Comparison of ENCODE assay signal across 8 mouse cellular contexts in genomic region chr10:77031768-77032375, GRCm38 (mm10). TPM values are rescaled to one million over a fixed set of nuclear protein-coding genes. Genes with fewer than 3 reads are reported as not detected.
DNase-seq lines count a peak whose midpoint lies in the region; ATAC-seq lines count a peak whose summit lies in the region.

Gene Slc19a1, plus strand, starts transcription at chr10:77032241.

- 44% methylated on average over 13 of the region's 13 CpGs for WGBS in lung, embryonic 15.5 days
- WGBS in large intestine, adult 2 months = 78% methylated on average over 13 of the region's 13 CpGs
- 42% methylated on average over 13 of the region's 13 CpGs for WGBS in midbrain, embryonic 12.5 days

- peak within 1 kb of the TSS; percentile 54 for H3K4me3 ChIP-seq in lung, embryonic 15.5 days
- peak within 1 kb of the TSS; percentile 55 for H3K4me3 ChIP-seq in midbrain, embryonic 12.5 days

- H3K9ac ChIP-seq in lung, embryonic 15.5 days = peak within 1 kb of the TSS; percentile 65
- peak within 1 kb of the TSS; percentile 71 for H3K9ac ChIP-seq in midbrain, embryonic 12.5 days (replicated peaks)

- H3K36me3 ChIP-seq in lung, embryonic 15.5 days = no peaks in the 10 kb centered on the region
- no peaks in the 10 kb centered on the region for H3K36me3 ChIP-seq in midbrain, embryonic 12.5 days

- H3K27me3 ChIP-seq in lung, embryonic 15.5 days = no peaks in the 10 kb centered on the region
- peaks cover 17% of the 10 kb centered on the region for H3K27me3 ChIP-seq in midbrain, embryonic 12.5 days

- no peak for ATAC-seq in lung, embryonic 15.5 days (ENCODE audit: borderline replicate concordance, extremely low read depth, low FRiP score, low TSS enrichment)
- ATAC-seq in midbrain, embryonic 12.5 days (ENCODE audit: low FRiP score, low read depth) = no peak

- H3K4me1 ChIP-seq in lung, embryonic 15.5 days = peaks cover 15% of the 10 kb centered on the region
- H3K4me1 ChIP-seq in midbrain, embryonic 12.5 days = peaks cover 27% of the 10 kb centered on the region

- no peak for DNase-seq in lung, postnatal 25 days (ENCODE audit: low spot score)
- no peak for DNase-seq in adrenal gland, postnatal 4 days (ENCODE audit: low spot score in 2 of 2)
- DNase-seq in gonadal fat pad, adult 2 months (ENCODE audit: low read depth) = no peak
- no peak for DNase-seq in large intestine, adult 2 months (ENCODE audit: low read depth, low spot score)
- DNase-seq in right cerebral cortex, postnatal 10 days (ENCODE audit: low spot score in 2 of 2) = no peak
- no peak for DNase-seq in urinary bladder, postnatal 4 days (ENCODE audit: low spot score in 2 of 2)

- H3K27ac ChIP-seq in lung, embryonic 15.5 days = 0 out of 2 replicates have a peak within 1 kb of the TSS, but pooled peaks have one; percentile 49
- H3K27ac ChIP-seq in midbrain, embryonic 12.5 days (replicated peaks) = peak within 1 kb of the TSS; percentile 39

- H3K9me3 ChIP-seq in lung, embryonic 15.5 days = no peaks in the 10 kb centered on the region
- no peaks in the 10 kb centered on the region for H3K9me3 ChIP-seq in midbrain, embryonic 12.5 days

- peak within 1 kb of the TSS; percentile 94 for H3K4me2 ChIP-seq in lung, embryonic 15.5 days
- H3K4me2 ChIP-seq in midbrain, embryonic 12.5 days (replicated peaks) = peak within 1 kb of the TSS; percentile 77

RNA-seq across cellular contexts. Expression of gene Slc19a1, which starts in this region (rescaled TPM):
- 24.5 and 25.4 TPM in 2 replicates for polyA plus RNA-seq in lung, embryonic 15.5 days (2015; fragmentation: Nextera tagmentation; extraction: Ambion mirVana)
- 10 to 100 TPM; 25.7 to 29.2 TPM for total RNA-seq in adrenal gland, postnatal 4 days (2021)
- 63.5 and 85.0 TPM in 2 replicates for polyA plus RNA-seq in gonadal fat pad, adult 2 months (2012; rRNA removed)
- 35.1 and 39.2 TPM in 2 replicates for polyA plus RNA-seq in large intestine, adult 2 months (2012; rRNA removed)
- 32.7 and 33.6 TPM in 2 replicates for polyA plus RNA-seq in midbrain, embryonic 12.5 days (2016; fragmentation: Nextera tagmentation; extraction: Ambion mirVana)
